In the genomic region with DNA sequence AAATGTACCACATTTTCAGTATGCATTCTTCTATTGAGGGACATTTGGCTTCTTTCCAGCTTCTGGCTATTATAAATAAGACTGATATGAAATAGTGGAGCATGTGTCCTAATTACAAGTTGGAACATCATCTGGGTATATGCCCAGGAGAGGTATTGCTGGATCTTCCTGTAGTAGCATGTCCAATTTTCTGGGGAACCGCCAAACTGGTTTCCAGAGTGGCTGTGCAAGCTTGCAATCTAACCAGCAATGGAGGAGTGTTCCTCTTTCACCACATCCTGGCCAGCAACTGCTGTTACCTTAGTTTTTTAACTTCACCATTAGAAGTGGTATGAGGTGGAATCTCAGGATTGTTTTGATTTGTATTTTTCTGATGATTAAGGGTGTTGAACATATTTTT, we compare ENCODE assay signal across 12 mouse cellular contexts.
"Had no signal": no experiment of that assay in that cellular context is flagged by ENCODE, and none has a peak within 500 bp of the region (broad histone marks: within the 10 kb centered on the region; RNA-seq: fewer than 3 reads in every experiment).

No protein-coding gene starts in this region.

- DNase-seq: retina, postnatal 1 day; right cerebral cortex, adult 18-20 months; right cerebral cortex, postnatal 14 days; right cerebral cortex, postnatal 25 days; right cerebral cortex, postnatal 4 days; spleen, adult 18-20 months; thymus, adult 18-20 months; thymus, adult 2 months; thymus, postnatal 14 days; thymus, postnatal 25 days; thymus, postnatal 36 days; thymus, postnatal 4 days had no signal
